Mouse (Mus musculus) limb, embryonic 15.5 days (tissue): ENCODE data around the gene Map3k4. TPM values are rescaled to one million over a fixed set of nuclear protein-coding genes. Genes with fewer than 3 reads are reported as not detected.

Source experiments
- ATAC-seq: fragments of 200-750 bp; cut with Nextera tagmentation; 2 replicates; pipeline ENCODE4 v1.8.0; 2017; ENCODE audit warnings: low read depth, moderate TSS enrichment; ENCODE audit not compliant: insufficient number of reproducible peaks, low FRiP score, low TSS enrichment
- H3K27ac ChIP-seq: fragments of 300-500 bp; sonication (generic); 2 replicates; pipeline ENCODE4 v1.5.1; 2015; ENCODE audit warnings: moderate library complexity, mild to moderate bottlenecking, inconsistent platforms
- H3K27me3 ChIP-seq: fragments of 300-500 bp; sonication (generic); 2 replicates; pipeline ENCODE4 v1.6.1; 2015; ENCODE audit warnings: inconsistent platforms
- H3K36me3 ChIP-seq: fragments of 300-500 bp; sonication (generic); 2 replicates; pipeline ENCODE4 v1.6.1; 2015; ENCODE audit warnings: inconsistent platforms
- H3K4me1 ChIP-seq: fragments of 300-500 bp; sonication (generic); 2 replicates; pipeline ENCODE4 v1.6.1; 2015; ENCODE audit warnings: inconsistent platforms
- H3K4me2 ChIP-seq: fragments of 300-500 bp; sonication (generic); 2 replicates; pipeline ENCODE4 v1.6.1; 2015; ENCODE audit warnings: mild to moderate bottlenecking, inconsistent platforms
- H3K4me3 ChIP-seq: fragments of 300-500 bp; sonication (generic); 2 replicates; pipeline ENCODE4 v1.5.1; 2015; ENCODE audit warnings: mild to moderate bottlenecking, inconsistent platforms
- H3K9ac ChIP-seq: fragments of 300-500 bp; sonication (generic); 2 replicates; pipeline ENCODE4 v1.6.1; 2015; ENCODE audit warnings: inconsistent platforms
- H3K9me3 ChIP-seq: fragments of 300-500 bp; sonication (generic); 2 replicates; pipeline ENCODE4 v1.6.1; 2016; ENCODE audit warnings: inconsistent platforms
- WGBS: fragments of 180-500 bp; shearing (Covaris S2); methylation state at CpG from one replicate; pipeline ENCODE4 v1.1.7; 2015; 5-methylcytosine and 5-hydroxymethylcytosine counted together
- polyA plus RNA-seq: library from polyadenylated mRNA; unstranded; fragments of >200 nt; fragmentation: Nextera tagmentation; extraction: Ambion mirVana; gene quantifications from 2 replicates; pipeline ENCODE4 v1.2.1, GENCODE M21; 2015

The Map3k4 gene
- polyA plus RNA-seq, 1 experiment from 2014 or later: 38.8 TPM

GRCm38 (mm10) chr17:12213430-12213829 lies 105.2 kb downstream of the Map3k4 start:
- no peak for ATAC-seq
- Histone ChIP-seq H3K9me3 (no peaks in the 10 kb centered on the region), H3K4me3 (no peak overlapping the region), H3K36me3 (peaks cover 78% of the 10 kb centered on the region), H3K27me3 (no peaks in the 10 kb centered on the region), H3K4me2 (no peak overlapping the region), H3K4me1 (0 out of 2 replicates have a peak, but pooled peaks cover 3% of the 10 kb centered on the region), H3K27ac (no peak overlapping the region), H3K9ac (no peak overlapping the region)
- 83% methylated on average over 8 of the region's 8 CpGs for WGBS

- Histone ChIP-seq H3K4me2 (no peak overlapping the region), H3K9me3 (no peaks in the 10 kb centered on the region), H3K4me1 (peaks cover 7% of the 10 kb centered on the region), H3K27me3 (no peaks in the 10 kb centered on the region), H3K27ac (no peak overlapping the region), H3K9ac (no peak overlapping the region), H3K4me3 (no peak overlapping the region), H3K36me3 (peaks cover 67% of the 10 kb centered on the region)
- WGBS: 90% methylated on average over 6 of the region's 6 CpGs
- ATAC-seq: no peak
Observed at GRCm38 (mm10) chr17:12212341-12212740, 106.3 kb downstream of the Map3k4 start.

GRCm38 (mm10) chr17:12211890-12212289 lies 106.7 kb downstream of the Map3k4 start:
- no peak overlapping the region for H3K4me2 ChIP-seq
- H3K4me1 ChIP-seq: peaks cover 12% of the 10 kb centered on the region
- WGBS: 92% methylated on average over 11 of the region's 11 CpGs
- H3K9me3 ChIP-seq: no peaks in the 10 kb centered on the region
- peaks cover 62% of the 10 kb centered on the region for H3K36me3 ChIP-seq
- no peak overlapping the region for H3K4me3 ChIP-seq
- no peak overlapping the region for H3K9ac ChIP-seq
- no peak overlapping the region for H3K27ac ChIP-seq
- no peak for ATAC-seq
- no peaks in the 10 kb centered on the region for H3K27me3 ChIP-seq

- peaks cover 22% of the 10 kb centered on the region for H3K4me1 ChIP-seq
- peaks cover 50% of the 10 kb centered on the region for H3K36me3 ChIP-seq
- H3K27me3 ChIP-seq: no peaks in the 10 kb centered on the region
- 33% methylated on average over 8 of the region's 8 CpGs for WGBS
- no peak overlapping the region for H3K9ac ChIP-seq
- H3K9me3 ChIP-seq: no peaks in the 10 kb centered on the region
- no peak overlapping the region for H3K27ac ChIP-seq
- no peak overlapping the region for H3K4me2 ChIP-seq
- no peak overlapping the region for H3K4me3 ChIP-seq
- ATAC-seq: no peak
Observed at GRCm38 (mm10) chr17:12210544-12211132, 108.0 kb downstream of the Map3k4 start.

- 78% methylated on average over 4 of the region's 4 CpGs for WGBS
- no peak overlapping the region for H3K9ac ChIP-seq
- no peak overlapping the region for H3K4me3 ChIP-seq
- peaks cover 38% of the 10 kb centered on the region for H3K36me3 ChIP-seq
- no peaks in the 10 kb centered on the region for H3K9me3 ChIP-seq
- H3K27ac ChIP-seq: no peak overlapping the region
- no peak overlapping the region for H3K4me2 ChIP-seq
- ATAC-seq: no peak
- no peaks in the 10 kb centered on the region for H3K27me3 ChIP-seq
- peaks cover 33% of the 10 kb centered on the region for H3K4me1 ChIP-seq
Observed at GRCm38 (mm10) chr17:12209481-12209880, 109.1 kb downstream of the Map3k4 start.

GRCm38 (mm10) chr17:12207022-12207548 lies 111.5 kb downstream of the Map3k4 start:
- H3K9ac ChIP-seq: no peak overlapping the region
- peaks cover 41% of the 10 kb centered on the region for H3K4me1 ChIP-seq
- H3K4me2 ChIP-seq: no peak overlapping the region
- no peaks in the 10 kb centered on the region for H3K9me3 ChIP-seq
- H3K36me3 ChIP-seq: peaks cover 21% of the 10 kb centered on the region
- no peaks in the 10 kb centered on the region for H3K27me3 ChIP-seq
- 18% methylated on average over 1 of the region's 1 CpGs for WGBS
- H3K4me3 ChIP-seq: no peak overlapping the region
- no peak for ATAC-seq
- H3K27ac ChIP-seq: no peak overlapping the region

- Histone ChIP-seq H3K4me1 (peaks cover 41% of the 10 kb centered on the region), H3K36me3 (peaks cover 13% of the 10 kb centered on the region), H3K9me3 (no peaks in the 10 kb centered on the region), H3K27me3 (no peaks in the 10 kb centered on the region), H3K27ac (no peak overlapping the region), H3K9ac (no peak overlapping the region), H3K4me3 (no peak overlapping the region), H3K4me2 (no peak overlapping the region)
- 68% methylated on average over 3 of the region's 3 CpGs for WGBS
- no peak for ATAC-seq
Observed at GRCm38 (mm10) chr17:12206248-12206647, 112.3 kb downstream of the Map3k4 start.

- H3K4me2 ChIP-seq: no peak overlapping the region
- H3K4me3 ChIP-seq: no peak overlapping the region
- no peaks in the 10 kb centered on the region for H3K9me3 ChIP-seq
- H3K27me3 ChIP-seq: no peaks in the 10 kb centered on the region
- peaks cover 45% of the 10 kb centered on the region for H3K4me1 ChIP-seq
- no peak overlapping the region for H3K27ac ChIP-seq
- WGBS: 24% methylated on average over 4 of the region's 4 CpGs
- 0 out of 2 replicates have a peak, but pooled peaks cover 8% of the 10 kb centered on the region for H3K36me3 ChIP-seq
- ATAC-seq: no peak
- H3K9ac ChIP-seq: no peak overlapping the region
Observed at GRCm38 (mm10) chr17:12205694-12206075, 112.9 kb downstream of the Map3k4 start.

GRCm38 (mm10) chr17:12205015-12205693 lies 113.4 kb downstream of the Map3k4 start:
- H3K4me2 ChIP-seq: no peak overlapping the region
- H3K27ac ChIP-seq: no peak overlapping the region
- no peak overlapping the region for H3K4me3 ChIP-seq
- H3K36me3 ChIP-seq: 0 out of 2 replicates have a peak, but pooled peaks cover 5% of the 10 kb centered on the region
- 56% methylated on average over 10 of the region's 10 CpGs for WGBS
- H3K27me3 ChIP-seq: no peaks in the 10 kb centered on the region
- H3K9me3 ChIP-seq: no peaks in the 10 kb centered on the region
- no peak overlapping the region for H3K9ac ChIP-seq
- H3K4me1 ChIP-seq: peaks cover 47% of the 10 kb centered on the region
- ATAC-seq: no peak

- no peak for ATAC-seq
- Histone ChIP-seq H3K9me3 (no peaks in the 10 kb centered on the region), H3K4me2 (no peak overlapping the region), H3K27ac (no peak overlapping the region), H3K27me3 (no peaks in the 10 kb centered on the region), H3K36me3 (0 out of 2 replicates have a peak, but pooled peaks cover under 1% of the 10 kb centered on the region), H3K9ac (no peak overlapping the region), H3K4me3 (no peak overlapping the region), H3K4me1 (peaks cover 47% of the 10 kb centered on the region)
- 79% methylated on average over 3 of the region's 3 CpGs for WGBS
Observed at GRCm38 (mm10) chr17:12204689-12205014, 113.9 kb downstream of the Map3k4 start.

GRCm38 (mm10) chr17:12204246-12204645 lies 114.3 kb downstream of the Map3k4 start:
- peaks cover 50% of the 10 kb centered on the region for H3K4me1 ChIP-seq
- 73% methylated on average over 3 of the region's 3 CpGs for WGBS
- no peak overlapping the region for H3K27ac ChIP-seq

GRCm38 (mm10) chr17:12203414-12203897 lies 115.1 kb downstream of the Map3k4 start:
- no peak for ATAC-seq

More at GRCm38 (mm10) chr17:12204246-12204645, 114.3 kb downstream of the Map3k4 start:
- no peaks in the 10 kb centered on the region for H3K27me3 ChIP-seq
- H3K4me2 ChIP-seq: no peak overlapping the region
- H3K4me3 ChIP-seq: no peak overlapping the region
- H3K9me3 ChIP-seq: no peaks in the 10 kb centered on the region
- H3K9ac ChIP-seq: no peak overlapping the region
- H3K36me3 ChIP-seq: no peaks in the 10 kb centered on the region
- no peak for ATAC-seq

More at GRCm38 (mm10) chr17:12203414-12203897, 115.1 kb downstream of the Map3k4 start:
- no peak overlapping the region for H3K9ac ChIP-seq
- H3K4me1 ChIP-seq: peaks cover 50% of the 10 kb centered on the region
- no peak overlapping the region for H3K4me3 ChIP-seq
- H3K27me3 ChIP-seq: no peaks in the 10 kb centered on the region
- no peak overlapping the region for H3K4me2 ChIP-seq
- no peaks in the 10 kb centered on the region for H3K9me3 ChIP-seq
- WGBS: 58% methylated on average over 15 of the region's 15 CpGs
- H3K27ac ChIP-seq: no peak overlapping the region
- no peaks in the 10 kb centered on the region for H3K36me3 ChIP-seq
